Mouse (Mus musculus) gastrocnemius, adult 2 months (tissue): ENCODE measurements around the gene Aff4. TPM values are rescaled to one million over a fixed set of nuclear protein-coding genes. Genes with fewer than 3 reads are reported as not detected.
A peak's percentile ranks its signal among the peaks of the same experiment; 100 is the strongest.

Source experiments
- DNase-seq: peaks from one replicate; pipeline ENCODE4 v3.0.0; 2022
- H3K27ac ChIP-seq: fragments of 200-600 bp; 2 replicates; pipeline ENCODE4 v1.8.1; 2022; ENCODE audit warnings: mild to moderate bottlenecking
- H3K4me3 ChIP-seq: fragments of 200-600 bp; 2 replicates; pipeline ENCODE4 v1.8.1; 2022; ENCODE audit warnings: mild to moderate bottlenecking, moderate library complexity
- CTCF ChIP-seq: fragments of 200-600 bp; IDR thresholded peaks from 2 replicates; pipeline ENCODE4 v1.8.1; 2022; ENCODE audit warnings: antibody characterized with exemption, mild to moderate bottlenecking, moderate library complexity
- intact Hi-C: fragments of 180-260 bp; cut with DNase I; formaldehyde crosslinking; loops from one replicate; pipeline ENCODE4 v1.15.1; 2025
- microRNA-seq: library from miRNA; unstranded; fragments of <30 nt; microRNA quantifications from one replicate; pipeline ENCODE4 v1.2.0, GENCODE M21; 2021
- total RNA-seq, 2 experiments: library from RNA; stranded (reverse); gene quantifications; 2 replicates each; pipeline ENCODE4 v1.2.3; 2021

Aff4 gene
- total RNA-seq, 2 experiments from 2014 or later = 99.7 to 107 TPM

GRCm38 (mm10) chr11:53463551-53464424 is 113.2 kb downstream of the Aff4 start:
- H3K27ac ChIP-seq = no peak overlapping the region
- no peak for TF ChIP-seq CTCF
- intact Hi-C loops = no loop called here
- H3K4me3 ChIP-seq = peak overlapping the region; percentile 71
- DNase-seq = peak; percentile 38

GRCm38 (mm10) chr11:53466231-53466971 is 115.8 kb downstream of the Aff4 start:
- Histone ChIP-seq H3K4me3 (peak overlapping the region; percentile 64), H3K27ac (peak overlapping the region; percentile 63)
- peak; percentile 88 for DNase-seq
- intact Hi-C loops = loop anchor here (5.0 kb wide), 1 partner anchor 56 kb away; no protein-coding TSS in a partner anchor
- peak; percentile 89 for TF ChIP-seq CTCF

GRCm38 (mm10) chr11:53469294-53469967 is 118.8 kb downstream of the Aff4 start:
- intact Hi-C loops = loop anchor here (5.0 kb wide), 1 partner anchor 53 kb away; no protein-coding TSS in a partner anchor
- H3K4me3 ChIP-seq = peak overlapping the region; percentile 60
- no peak for DNase-seq

GRCm38 (mm10) chr11:53469968-53470695 is 119.5 kb downstream of the Aff4 start, which contains the start of gene Gm9837:
Gene Gm9837, minus strand, starts transcription at chr11:53470479.
- peak; percentile 92 for DNase-seq
- intact Hi-C loops = loop anchor here (1.0 to 5.0 kb wide), 3 partner anchors 52 to 157 kb away; partner anchors contain the start of gene Kif3a
- TF ChIP-seq CTCF = no peak; the same call in 1 of the 2 replicates
- Histone ChIP-seq H3K4me3 (peak within 1 kb of the TSS; percentile 60), H3K27ac (peak within 1 kb of the TSS; percentile 76)

More at GRCm38 (mm10) chr11:53469294-53469967, 118.8 kb downstream of the Aff4 start:
- peak overlapping the region; percentile 76 for H3K27ac ChIP-seq
- no peak for TF ChIP-seq CTCF

Small RNAs within 50 kb of the gene (microRNA-seq; reads per million reads assigned to microRNA genes)
- not detected for gene Mir6920

Other genes with a start within 250 kb of the Aff4 start
- 100 to 1,000 TPM in 1 of 2 experiments, 10 to 100 TPM in 1; 80.2 to 106 TPM for gene Hspa4, start 50.4 kb upstream of the Aff4 start, total RNA-seq
- gene Zcchc10, start 26.2 kb upstream of the Aff4 start, total RNA-seq = 1 to 10 TPM; 5.5 to 9.4 TPM
- not detected for gene Leap2, start 72.3 kb downstream of the Aff4 start, total RNA-seq
- gene Uqcrq, start 80.0 kb downstream of the Aff4 start, total RNA-seq = 1,000 to 10,000 TPM; 1,156 to 1,696 TPM
- gene Gdf9, start 80.2 kb downstream of the Aff4 start, total RNA-seq = under 1 TPM; 0.26 to 0.61 TPM
- not detected for gene Gm10447, start 106.3 kb downstream of the Aff4 start, total RNA-seq
- under 1 TPM; 0.36 to 0.54 TPM for gene Shroom1, start 106.4 kb downstream of the Aff4 start, total RNA-seq
- gene Gm9837, start 119.6 kb downstream of the Aff4 start, total RNA-seq = not detected
- gene Gm9945, start 129.3 kb downstream of the Aff4 start, total RNA-seq = not detected
- under 1 TPM; 0.06 to 0.15 TPM for gene Sowaha, start 129.4 kb downstream of the Aff4 start, total RNA-seq
- gene Sept8, start 168.4 kb downstream of the Aff4 start, total RNA-seq = 10 to 100 TPM in 1 of 2 experiments, 1 to 10 TPM in 1; 9.5 to 14.0 TPM
- gene Kif3a, start 216.5 kb downstream of the Aff4 start, total RNA-seq = 1 to 10 TPM; 4.6 to 6.3 TPM